Mouse (Mus musculus): ENCODE results near the gene Fbxo48. TPM values are rescaled to one million over a fixed set of nuclear protein-coding genes. Genes with fewer than 3 reads are reported as not detected.

Fbxo48 gene
- total RNA-seq (2023): 1.9 to 2.9 TPM (median 2.2 TPM) in 4 replicates

GRCm38 (mm10) chr11:16950976-16951760 lies at the start of gene Fbxo48:
Gene Fbxo48, plus strand, starts transcription at chr11:16951375.

Other genes with a start within 250 kb of the Fbxo48 start
- 0.18 TPM in 1 of 4 replicates, not detected in the others for gene Egfr, start 199.2 kb upstream of the Fbxo48 start, total RNA-seq (2023)
- gene Cnrip1, start 100.2 kb downstream of the Fbxo48 start, total RNA-seq (2023): 17.4 to 20.6 TPM (median 19.6 TPM) in 4 replicates
- 168 to 207 TPM (median 191 TPM) in 4 replicates for gene Plek, start 101.0 kb downstream of the Fbxo48 start, total RNA-seq (2023)
- gene Ppp3r1, start 207.9 kb downstream of the Fbxo48 start, total RNA-seq (2023): 90.7 to 96.6 TPM (median 93.3 TPM) in 4 replicates
- 7.0 to 9.2 TPM (median 8.3 TPM) in 4 replicates for gene Wdr92, start 230.7 kb downstream of the Fbxo48 start, total RNA-seq (2023)

Data from B cell, adult 62 days (primary cell).